Mouse (Mus musculus): ENCODE data around the gene Capza1. TPM values are rescaled to one million over a fixed set of nuclear protein-coding genes. Genes with fewer than 3 reads are reported as not detected.

The Capza1 gene
- total and polyA plus RNA-seq, 2 experiments from 2014 or later: 95.1 to 99.5 TPM

DNA sequence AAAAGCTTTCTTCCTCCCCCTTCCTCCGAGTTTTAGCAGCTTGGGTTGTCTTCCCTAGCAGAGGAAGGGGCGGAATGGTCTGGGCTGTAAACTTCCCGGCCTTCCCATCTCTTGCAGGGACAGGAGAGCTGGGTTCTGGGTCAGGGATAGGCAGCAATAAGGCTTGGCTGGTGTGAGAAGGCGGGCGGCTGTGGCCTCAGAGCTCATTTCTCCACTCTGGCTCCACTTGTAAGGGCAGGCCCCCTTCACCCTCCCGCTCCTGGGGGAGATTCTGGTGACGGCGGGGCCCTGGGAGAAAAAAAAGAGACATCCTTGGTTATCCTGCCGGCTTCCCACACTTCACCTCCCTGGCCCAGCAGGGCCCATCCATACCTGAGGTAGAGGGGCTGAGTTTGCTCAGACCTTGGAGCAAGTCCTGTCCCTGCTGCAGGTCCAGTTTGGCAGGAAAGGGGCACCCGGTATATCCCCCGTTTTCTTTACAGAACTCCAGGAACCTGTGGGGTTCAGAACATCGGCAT, 69.3 kb downstream of the Capza1 start:
- no peaks in the 10 kb centered on the region for H3K27me3 ChIP-seq (ENCODE audit: insufficient read depth, low read length)
- 63% methylated on average over 12 of the region's 12 CpGs for WGBS
- H3K4me1 ChIP-seq (ENCODE audit: insufficient read depth, low read length): peaks cover 19% of the 10 kb centered on the region; the same call in 1 of the 2 replicates
- H3K4me2 ChIP-seq (ENCODE audit: low read depth, low read length): no peak overlapping the region
- H3K4me3 ChIP-seq (ENCODE audit: low read length): no peak overlapping the region
- H3K36me3 ChIP-seq (ENCODE audit: insufficient read depth, low read length): peaks cover 16% of the 10 kb centered on the region; the same call in 1 of the 2 replicates
- H3K9ac ChIP-seq (replicated peaks; ENCODE audit: low read length): no peak overlapping the region
- no peak for ATAC-seq
- no peak for DNase-seq (ENCODE audit: low spot score)
- TF ChIP-seq CTCF (IDR thresholded peaks at IDR 0.05; ENCODE audit: low read depth): no peak
- no peak overlapping the region for H3K27ac ChIP-seq
- H3K9me3 ChIP-seq (ENCODE audit: low read length): no peaks in the 10 kb centered on the region

DNA sequence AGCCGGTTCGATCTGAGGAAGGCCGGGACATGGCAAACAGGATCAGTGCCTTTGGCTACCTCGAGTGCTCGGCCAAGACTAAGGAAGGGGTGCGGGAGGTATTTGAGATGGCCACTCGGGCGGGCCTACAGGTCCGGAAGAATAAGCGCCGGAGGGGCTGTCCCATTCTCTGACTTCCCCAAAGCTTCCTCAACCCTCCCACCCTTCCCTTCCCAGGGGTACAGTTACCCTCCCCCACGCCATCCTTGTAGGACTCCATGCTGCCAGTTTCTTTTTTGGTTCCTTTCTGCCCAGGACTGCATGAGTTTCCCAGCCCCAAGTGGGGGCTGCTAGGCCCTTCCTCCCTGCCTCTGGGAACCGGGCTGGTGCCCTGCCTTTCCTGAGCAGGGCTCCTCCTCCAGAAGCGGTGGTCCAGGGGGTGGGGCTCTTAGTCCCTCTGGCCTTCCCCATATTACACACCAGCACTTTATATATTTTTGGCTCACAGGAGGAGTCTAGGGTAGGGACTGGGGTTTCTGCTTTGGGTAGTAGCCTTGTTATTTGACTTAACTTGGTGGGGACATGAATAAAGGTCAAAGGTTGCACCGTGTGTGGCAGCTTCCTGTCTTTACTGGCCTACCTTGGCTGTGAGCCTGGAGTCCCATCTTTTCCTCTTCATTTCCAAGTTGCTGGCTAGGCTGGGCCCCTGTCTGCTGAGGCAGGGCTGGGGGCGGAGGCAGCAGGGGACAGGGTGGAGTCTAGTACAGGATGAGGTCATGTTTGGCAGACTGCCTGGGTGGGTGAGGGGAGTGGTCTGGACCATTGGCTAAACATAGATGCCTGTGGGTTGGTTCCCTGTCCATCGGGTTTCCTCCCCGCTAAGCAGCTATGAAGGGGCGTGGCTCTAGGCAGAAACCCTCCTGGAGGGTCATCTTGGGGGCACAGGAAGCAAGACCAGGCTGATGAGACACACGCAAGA, 70.2 kb downstream of the Capza1 start:
- Histone ChIP-seq H3K27ac (peak overlapping the region; percentile 46; the same call in 1 of the 2 replicates), H3K4me1 (ENCODE audit: insufficient read depth, low read length) (peaks cover 19% of the 10 kb centered on the region; the same call in 1 of the 2 replicates), H3K9me3 (ENCODE audit: low read length) (no peaks in the 10 kb centered on the region), H3K27me3 (ENCODE audit: insufficient read depth, low read length) (no peaks in the 10 kb centered on the region), H3K36me3 (ENCODE audit: insufficient read depth, low read length) (peaks cover 7% of the 10 kb centered on the region; the same call in 1 of the 2 replicates), H3K4me2 (ENCODE audit: low read depth, low read length) (no peak overlapping the region), H3K4me3 (ENCODE audit: low read length) (no peak overlapping the region), H3K9ac (replicated peaks; ENCODE audit: low read length) (no peak overlapping the region)
- DNase-seq (ENCODE audit: low spot score) (peak; percentile 88), ATAC-seq (peak; percentile 88)
- TF ChIP-seq CTCF (IDR thresholded peaks at IDR 0.05; ENCODE audit: low read depth): no peak
- 59% methylated on average over 20 of the region's 20 CpGs for WGBS

DNA sequence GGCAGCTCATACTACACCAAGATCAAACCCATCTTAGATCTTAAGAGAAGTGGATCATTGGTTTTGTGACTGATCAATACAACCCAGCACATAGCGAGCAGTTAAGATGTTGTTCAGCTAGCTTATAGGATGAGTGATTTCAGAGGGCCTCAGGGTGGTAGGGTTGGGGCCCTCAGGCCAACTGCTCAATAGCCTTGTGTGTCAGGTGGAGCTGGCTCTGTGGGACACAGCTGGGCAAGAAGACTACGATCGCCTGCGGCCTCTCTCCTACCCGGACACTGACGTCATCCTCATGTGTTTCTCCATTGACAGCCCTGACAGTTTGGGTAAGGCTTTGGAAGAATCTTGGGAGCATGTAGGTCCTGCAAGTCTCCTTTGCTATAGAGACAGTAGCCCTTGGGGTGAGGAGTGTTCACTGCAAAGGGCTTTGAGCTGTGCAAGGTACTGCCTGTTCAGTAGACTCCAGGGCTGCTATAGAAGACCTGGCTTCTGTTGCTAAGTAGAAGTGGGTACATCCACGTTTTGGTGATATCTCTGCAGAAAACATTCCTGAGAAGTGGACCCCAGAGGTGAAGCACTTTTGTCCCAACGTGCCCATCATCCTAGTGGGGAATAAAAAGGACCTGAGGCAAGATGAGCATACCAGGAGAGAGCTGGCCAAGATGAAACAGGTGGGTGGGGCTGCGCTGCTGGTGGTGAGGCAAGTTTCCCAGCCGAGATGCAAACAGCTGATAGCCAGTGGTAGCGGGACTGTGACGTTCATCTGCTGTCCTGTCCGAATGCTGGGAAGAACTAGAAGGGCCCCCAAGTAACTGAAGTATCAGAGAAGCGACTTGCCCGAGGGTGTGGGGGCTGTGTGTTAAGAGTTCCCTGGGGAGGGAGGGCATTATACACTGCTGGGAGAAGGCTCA, 71.7 kb downstream of the Capza1 start:
- no peak for DNase-seq (ENCODE audit: low spot score)
- TF ChIP-seq CTCF (IDR thresholded peaks at IDR 0.05; ENCODE audit: low read depth): no peak
- Histone ChIP-seq H3K27me3 (ENCODE audit: insufficient read depth, low read length) (no peaks in the 10 kb centered on the region), H3K4me2 (ENCODE audit: low read depth, low read length) (no peak overlapping the region), H3K4me1 (ENCODE audit: insufficient read depth, low read length) (peaks cover 19% of the 10 kb centered on the region; the same call in 1 of the 2 replicates), H3K9ac (replicated peaks; ENCODE audit: low read length) (no peak overlapping the region), H3K9me3 (ENCODE audit: low read length) (no peaks in the 10 kb centered on the region), H3K36me3 (ENCODE audit: insufficient read depth, low read length) (peaks cover 6% of the 10 kb centered on the region; the same call in 1 of the 2 replicates), H3K4me3 (ENCODE audit: low read length) (no peak overlapping the region), H3K27ac (no peak overlapping the region)
- 79% methylated on average over 15 of the region's 15 CpGs for WGBS
- ATAC-seq: no peak

DNA sequence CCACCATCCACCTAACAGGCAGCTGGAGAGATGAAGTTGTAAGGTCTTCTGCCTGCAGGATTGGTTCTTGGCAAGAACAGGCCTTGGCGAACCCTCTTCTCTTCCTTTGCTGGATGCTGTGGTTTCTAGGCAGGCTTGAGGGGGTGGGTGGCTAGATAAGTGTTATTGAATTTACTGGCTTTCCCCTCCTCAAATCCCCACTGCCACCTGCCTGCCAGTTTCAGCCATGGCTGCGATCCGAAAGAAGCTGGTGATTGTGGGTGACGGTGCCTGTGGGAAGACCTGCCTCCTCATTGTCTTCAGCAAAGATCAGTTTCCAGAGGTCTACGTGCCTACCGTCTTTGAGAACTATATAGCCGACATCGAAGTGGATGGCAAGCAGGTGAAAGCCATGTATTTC, 72.6 kb downstream of the Capza1 start:
- Histone ChIP-seq H3K9me3 (ENCODE audit: low read length) (no peaks in the 10 kb centered on the region), H3K27ac (no peak overlapping the region), H3K36me3 (ENCODE audit: insufficient read depth, low read length) (peaks cover 6% of the 10 kb centered on the region; the same call in 1 of the 2 replicates), H3K4me1 (ENCODE audit: insufficient read depth, low read length) (peaks cover 19% of the 10 kb centered on the region; the same call in 1 of the 2 replicates), H3K9ac (replicated peaks; ENCODE audit: low read length) (no peak overlapping the region), H3K4me2 (ENCODE audit: low read depth, low read length) (no peak overlapping the region), H3K4me3 (ENCODE audit: low read length) (no peak overlapping the region), H3K27me3 (ENCODE audit: insufficient read depth, low read length) (peaks cover 2% of the 10 kb centered on the region; the same call in 1 of the 2 replicates)
- DNase-seq (ENCODE audit: low spot score) (no peak), ATAC-seq (no peak)
- WGBS: 83% methylated on average over 8 of the region's 8 CpGs
- TF ChIP-seq CTCF (IDR thresholded peaks at IDR 0.05; ENCODE audit: low read depth): no peak

DNA sequence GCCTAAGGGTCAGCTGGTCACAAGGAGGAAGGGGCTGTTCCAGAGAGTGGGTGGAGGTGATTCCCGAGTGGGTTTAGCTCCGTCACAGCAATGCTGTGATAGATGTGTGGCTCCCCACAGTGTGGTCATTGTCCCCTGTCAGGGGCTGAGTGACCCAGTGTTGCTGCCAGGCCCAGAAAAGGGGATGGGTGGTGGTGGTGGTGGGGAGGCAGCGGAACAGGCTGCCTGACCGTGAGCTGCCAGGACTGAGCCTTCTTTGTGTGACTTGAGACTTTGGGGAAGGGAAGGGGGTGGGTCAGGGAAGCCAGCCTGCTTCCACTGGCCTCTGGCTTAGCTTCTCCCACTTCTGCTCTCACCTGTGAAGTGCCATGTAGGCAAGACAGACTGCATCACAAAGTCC, 73.3 kb downstream of the Capza1 start:
- Histone ChIP-seq H3K9ac (replicated peaks; ENCODE audit: low read length) (no peak overlapping the region; the same call in 1 of the 2 replicates), H3K27me3 (ENCODE audit: insufficient read depth, low read length) (peaks cover 4% of the 10 kb centered on the region; the same call in 1 of the 2 replicates), H3K4me1 (ENCODE audit: insufficient read depth, low read length) (peaks cover 17% of the 10 kb centered on the region; the same call in 1 of the 2 replicates), H3K27ac (peak overlapping the region; percentile 58; the same call in 1 of the 2 replicates), H3K36me3 (ENCODE audit: insufficient read depth, low read length) (no peaks in the 10 kb centered on the region; the same call in 1 of the 2 replicates), H3K4me3 (ENCODE audit: low read length) (peak overlapping the region; percentile 50; the same call in 1 of the 2 replicates), H3K9me3 (ENCODE audit: low read length) (no peaks in the 10 kb centered on the region), H3K4me2 (ENCODE audit: low read depth, low read length) (peak overlapping the region; percentile 94)
- 16% methylated on average over 4 of the region's 4 CpGs for WGBS
- TF ChIP-seq CTCF (IDR thresholded peaks at IDR 0.05; ENCODE audit: low read depth): no peak
- ATAC-seq: peak; percentile 10; the same call in 1 of the 2 replicates
- DNase-seq (ENCODE audit: low spot score): no peak
